Mouse (Mus musculus) hindbrain, embryonic 12.5 days (tissue): Measurements from ENCODE around the gene Zfp40. TPM values are rescaled to one million over a fixed set of nuclear protein-coding genes. Genes with fewer than 3 reads are reported as not detected.
A peak's percentile ranks its signal among the peaks of the same experiment; 100 is the strongest.
"Not testable (repeated sequence)": the region's sequence is repeated elsewhere in the genome, so short reads cannot be mapped to it uniquely, and the experiment has no call there.

ENCODE experiments used
- ATAC-seq: fragments of 200-750 bp; cut with Nextera tagmentation; 2 replicates; pipeline ENCODE4 v1.8.0; 2017; ENCODE audit warnings: moderate TSS enrichment; ENCODE audit not compliant: low FRiP score
- H3K27ac ChIP-seq: fragments of 300-500 bp; sonication (generic); 2 replicates; pipeline ENCODE4 v1.5.1; 2016; ENCODE audit warnings: mild to moderate bottlenecking
- H3K27me3 ChIP-seq: fragments of 300-500 bp; sonication (generic); 2 replicates; pipeline ENCODE4 v1.6.1; 2016; ENCODE audit warnings: mild to moderate bottlenecking
- H3K36me3 ChIP-seq: fragments of 300-500 bp; sonication (generic); 2 replicates; pipeline ENCODE4 v1.6.1; 2016; ENCODE audit warnings: mild to moderate bottlenecking
- H3K4me1 ChIP-seq: fragments of 300-500 bp; sonication (generic); 2 replicates; pipeline ENCODE4 v1.6.1; 2016
- H3K4me2 ChIP-seq: fragments of 300-500 bp; sonication (generic); replicated peaks from 2 replicates; pipeline ENCODE4 v1.6.1; 2016; ENCODE audit warnings: mild to moderate bottlenecking
- H3K4me3 ChIP-seq: fragments of 300-500 bp; sonication (generic); 2 replicates; pipeline ENCODE4 v1.5.1; 2016; ENCODE audit warnings: mild to moderate bottlenecking
- H3K9ac ChIP-seq: fragments of 300-500 bp; sonication (generic); 2 replicates; pipeline ENCODE4 v1.6.1; 2016; ENCODE audit warnings: mild to moderate bottlenecking, moderate library complexity
- H3K9me3 ChIP-seq: fragments of 300-500 bp; sonication (generic); replicated peaks from 2 replicates; pipeline ENCODE4 v1.6.1; 2016; ENCODE audit warnings: mild to moderate bottlenecking
- WGBS: fragments of 180-500 bp; shearing (Covaris S2); methylation state at CpG from one replicate; pipeline ENCODE4 v1.1.7; 2016; 5-methylcytosine and 5-hydroxymethylcytosine counted together
- polyA plus RNA-seq: library from polyadenylated mRNA; unstranded; fragments of >200 nt; fragmentation: Nextera tagmentation; extraction: Ambion mirVana; gene quantifications from 2 replicates; pipeline ENCODE4 v1.2.1, GENCODE M21; 2016

Gene Zfp40
- polyA plus RNA-seq: 22.8 and 24.4 TPM in 2 replicates

- peak within 1 kb of the TSS; percentile 70 for H3K4me3 ChIP-seq
- H3K27me3 ChIP-seq: no peaks in the 10 kb centered on the region
- peak within 1 kb of the TSS; percentile 82 for H3K9ac ChIP-seq
- WGBS: 3% methylated on average over 27 of the region's 27 CpGs
- peak within 1 kb of the TSS; percentile 76; the same call in 1 of the 2 replicates for H3K27ac ChIP-seq
- H3K4me1 ChIP-seq: peaks cover 7% of the 10 kb centered on the region
- peak within 1 kb of the TSS; percentile 70 for H3K4me2 ChIP-seq
- ATAC-seq: peak; percentile 100
- no peaks in the 10 kb centered on the region for H3K9me3 ChIP-seq
- H3K36me3 ChIP-seq: 0 out of 2 replicates have a peak, but pooled peaks cover 3% of the 10 kb centered on the region
Observed at GRCm38 (mm10) chr17:23192453-23193379, at the start of gene Zfp40. TSS of gene Zfp40 (minus strand) at chr17:23193252.

- ATAC-seq: no peak
- no peak overlapping the region for H3K4me2 ChIP-seq
- H3K36me3 ChIP-seq: no peaks in the 10 kb centered on the region
- no peak overlapping the region for H3K27ac ChIP-seq
- no peak overlapping the region for H3K9ac ChIP-seq
- H3K4me1 ChIP-seq: no peaks in the 10 kb centered on the region
- WGBS: 88% methylated on average over 2 of the region's 2 CpGs
- H3K9me3 ChIP-seq: 0 out of 2 replicates have a peak, but pooled peaks cover 4% of the 10 kb centered on the region
- no peak overlapping the region for H3K4me3 ChIP-seq
- no peaks in the 10 kb centered on the region for H3K27me3 ChIP-seq
Observed at GRCm38 (mm10) chr17:23218320-23218719, 25.3 kb upstream of the Zfp40 start.

GRCm38 (mm10) chr17:23199856-23200255 is 6.8 kb upstream of the Zfp40 start:
- not testable (repeated sequence) for ATAC-seq, H3K27ac ChIP-seq, H3K9me3 ChIP-seq, H3K36me3 ChIP-seq, H3K9ac ChIP-seq, H3K4me2 ChIP-seq, H3K4me1 ChIP-seq, H3K4me3 ChIP-seq, H3K27me3 ChIP-seq
- 0% methylated on average over 1 of the region's 1 CpGs for WGBS

- Histone ChIP-seq H3K4me1 (peaks cover 7% of the 10 kb centered on the region), H3K36me3 (0 out of 2 replicates have a peak, but pooled peaks cover 3% of the 10 kb centered on the region), H3K9ac (peak overlapping the region; percentile 59), H3K27me3 (no peaks in the 10 kb centered on the region), H3K4me3 (peak overlapping the region; percentile 46), H3K4me2 (peak overlapping the region; percentile 70), H3K27ac (0 out of 2 replicates have a peak overlapping the region, but pooled peaks have one; percentile 35), H3K9me3 (no peaks in the 10 kb centered on the region)
- ATAC-seq: peak; percentile 95
- under 1% methylated on average over 11 of the region's 11 CpGs for WGBS
Observed at GRCm38 (mm10) chr17:23193441-23193840, 389 bp upstream of the Zfp40 start.

- Histone ChIP-seq H3K27ac (no peak overlapping the region), H3K4me3 (no peak overlapping the region), H3K4me1 (peaks cover 7% of the 10 kb centered on the region), H3K9ac (no peak overlapping the region), H3K4me2 (no peak overlapping the region), H3K9me3 (no peaks in the 10 kb centered on the region), H3K27me3 (no peaks in the 10 kb centered on the region), H3K36me3 (peaks cover 17% of the 10 kb centered on the region)
- ATAC-seq: no peak
- WGBS: 85% methylated on average over 2 of the region's 2 CpGs
Observed at GRCm38 (mm10) chr17:23187680-23188079, 5.4 kb downstream of the Zfp40 start.

Other genes starting within 250 kb of the Zfp40 start
- gene Vmn2r-ps130, start 132.1 kb downstream of the Zfp40 start, polyA plus RNA-seq: not detected in 2 replicates
- gene Vmn2r114, start 119.3 kb upstream of the Zfp40 start, polyA plus RNA-seq: not detected in 2 replicates
- gene Vmn2r115, start 150.5 kb upstream of the Zfp40 start, polyA plus RNA-seq: not detected in 2 replicates
- gene Vmn2r116, start 191.4 kb upstream of the Zfp40 start, polyA plus RNA-seq: not detected in 2 replicates